Mouse (Mus musculus) testis, postnatal 14 days (tissue): ENCODE results near the gene Dus1l.
A peak's percentile ranks its signal among the peaks of the same experiment; 100 is the strongest.
"Not testable (repeated sequence)": the region's sequence is repeated elsewhere in the genome, so short reads cannot be mapped to it uniquely, and the experiment has no call there.

Experiments used
- DNase-seq: peaks from one replicate; pipeline ENCODE4 v3.0.0; 2021; ENCODE audit warnings: low spot score

Gene Dus1l

GRCm38 (mm10) chr11:120775774-120776469 is 20.3 kb downstream of the Dus1l start:
- peak; percentile 90 for DNase-seq

- DNase-seq: peak; percentile 40
Observed at GRCm38 (mm10) chr11:120773463-120774190, 22.6 kb downstream of the Dus1l start.

GRCm38 (mm10) chr11:120772749-120773148 is 23.5 kb downstream of the Dus1l start:
- DNase-seq: peak; percentile 50

GRCm38 (mm10) chr11:120768206-120768605 is 28.0 kb downstream of the Dus1l start:
- no peak for DNase-seq

GRCm38 (mm10) chr11:120767023-120767422 is 29.2 kb downstream of the Dus1l start:
- not testable (repeated sequence) for DNase-seq

GRCm38 (mm10) chr11:120763121-120763999 is 32.8 kb downstream of the Dus1l start:
- DNase-seq: not testable (repeated sequence)

- DNase-seq: not testable (repeated sequence)
Observed at GRCm38 (mm10) chr11:120762672-120763041, 33.5 kb downstream of the Dus1l start, which contains the start of gene Hmga1b. Gene Hmga1b (plus strand): TSS chr11:120762794.

GRCm38 (mm10) chr11:120761811-120762671 is 34.2 kb downstream of the Dus1l start:
- no peak for DNase-seq

- DNase-seq: no peak
Observed at GRCm38 (mm10) chr11:120760236-120760635, 36.0 kb downstream of the Dus1l start.

GRCm38 (mm10) chr11:120751606-120752005 is 44.6 kb downstream of the Dus1l start:
- DNase-seq: no peak

- no peak for DNase-seq
Observed at GRCm38 (mm10) chr11:120749430-120749829, 46.8 kb downstream of the Dus1l start.

GRCm38 (mm10) chr11:120747974-120748373 is 48.2 kb downstream of the Dus1l start:
- DNase-seq: no peak

GRCm38 (mm10) chr11:120744121-120744701 is 52.0 kb downstream of the Dus1l start:
- no peak for DNase-seq

- no peak for DNase-seq
Observed at GRCm38 (mm10) chr11:120740981-120741380, 55.2 kb downstream of the Dus1l start.
